Mouse (Mus musculus) embryonic facial prominence, embryonic 10.5 days (tissue): ENCODE measurements around the gene Igsf8. TPM values are rescaled to one million over a fixed set of nuclear protein-coding genes. Genes with fewer than 3 reads are reported as not detected.
A peak's percentile ranks its signal among the peaks of the same experiment; 100 is the strongest.

Experiments
- DNase-seq: peaks from one replicate; pipeline ENCODE4 v3.0.0-alpha.2; 2017; ENCODE audit warnings: low spot score
- H3K27ac ChIP-seq: fragments of 300-500 bp; sonication (generic); replicated peaks from 2 replicates; pipeline ENCODE4 v1.5.1; 2016; ENCODE audit warnings: mild to moderate bottlenecking
- H3K27me3 ChIP-seq: fragments of 300-500 bp; sonication (generic); replicated peaks from 2 replicates; pipeline ENCODE4 v1.6.1; 2016; ENCODE audit warnings: low read depth, mild to moderate bottlenecking; ENCODE audit not compliant: poor library complexity, severe bottlenecking
- H3K36me3 ChIP-seq: fragments of 300-500 bp; sonication (generic); replicated peaks from 2 replicates; pipeline ENCODE4 v1.6.1; 2016; ENCODE audit warnings: mild to moderate bottlenecking, moderate library complexity
- H3K4me1 ChIP-seq: fragments of 300-500 bp; sonication (generic); 2 replicates; pipeline ENCODE4 v1.6.1; 2016
- H3K4me3 ChIP-seq: fragments of 300-500 bp; sonication (generic); 2 replicates; pipeline ENCODE4 v1.5.1; 2016; ENCODE audit warnings: mild to moderate bottlenecking, moderate library complexity
- H3K9me3 ChIP-seq: fragments of 300-500 bp; sonication (generic); 2 replicates; pipeline ENCODE4 v1.6.1; 2016; ENCODE audit warnings: mild to moderate bottlenecking
- WGBS: fragments of 180-500 bp; shearing (Covaris S2); methylation state at CpG from one replicate; pipeline ENCODE4 v1.1.7; 2016; 5-methylcytosine and 5-hydroxymethylcytosine counted together
- polyA plus RNA-seq: library from polyadenylated mRNA; unstranded; fragments of >200 nt; fragmentation: Nextera tagmentation; extraction: Ambion mirVana; gene quantifications from 2 replicates; pipeline ENCODE4 v1.2.1, GENCODE M21; 2016

Igsf8 gene
- polyA plus RNA-seq, 1 experiment from 2014 or later = 33.7 TPM

DNA sequence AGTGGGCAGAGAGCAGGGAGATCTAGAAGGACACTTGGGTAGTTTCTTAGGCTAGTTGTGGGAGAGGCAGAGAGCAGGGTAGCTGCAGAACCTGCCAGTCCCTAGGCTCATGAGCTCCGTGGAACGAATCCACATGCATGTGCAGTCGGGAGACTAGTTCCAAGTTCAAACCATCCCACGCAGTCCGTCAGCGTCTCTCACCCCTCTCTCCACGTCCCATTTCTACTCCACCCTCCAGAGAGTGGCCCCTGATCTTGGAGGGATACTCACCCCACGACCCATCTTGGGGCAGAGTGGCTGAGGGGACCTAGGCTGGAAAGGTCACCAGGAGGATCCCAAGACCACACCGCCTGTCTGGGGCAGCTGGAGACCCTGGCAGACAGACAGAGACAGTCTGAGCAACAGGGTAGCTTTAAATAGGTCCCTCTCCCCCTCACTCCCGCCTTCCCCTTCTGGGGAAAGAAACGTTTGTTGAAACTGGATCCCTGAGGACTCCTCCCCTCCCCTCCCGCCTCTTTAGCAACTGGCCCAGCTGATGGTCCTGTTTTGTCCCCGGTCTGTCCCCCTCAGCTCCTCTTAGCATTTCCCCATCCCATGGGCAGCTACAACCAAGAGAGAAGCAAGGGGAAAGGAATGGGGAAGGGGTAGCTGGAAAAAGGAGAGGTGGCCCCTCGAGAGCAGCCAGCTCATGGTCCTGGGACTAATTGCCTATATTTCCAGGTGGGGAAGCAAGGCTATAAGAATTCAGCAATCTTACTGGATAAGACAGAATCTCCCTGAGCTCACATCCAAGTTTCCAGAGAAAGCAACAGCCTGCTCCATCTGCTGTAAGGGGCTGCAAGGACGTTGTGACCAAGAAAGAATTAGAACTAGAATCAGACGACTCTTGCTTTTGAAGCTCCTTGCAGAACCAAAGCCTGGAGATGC lies 36.4 kb downstream of the Igsf8 start, which contains the start of gene Atp1a2:
Atp1a2 (minus strand) TSS at position 454 of the 927 bp plus-strand sequence.
- Histone ChIP-seq H3K4me1 (peaks cover 76% of the 10 kb centered on the region), H3K36me3 (no peaks in the 10 kb centered on the region), H3K9me3 (no peaks in the 10 kb centered on the region), H3K4me3 (peak within 1 kb of the TSS; percentile 40), H3K27ac (peak within 1 kb of the TSS; percentile 71), H3K27me3 (peaks cover 48% of the 10 kb centered on the region)
- DNase-seq = peak; percentile 52
- WGBS = 10% methylated on average over 16 of the region's 16 CpGs

DNA sequence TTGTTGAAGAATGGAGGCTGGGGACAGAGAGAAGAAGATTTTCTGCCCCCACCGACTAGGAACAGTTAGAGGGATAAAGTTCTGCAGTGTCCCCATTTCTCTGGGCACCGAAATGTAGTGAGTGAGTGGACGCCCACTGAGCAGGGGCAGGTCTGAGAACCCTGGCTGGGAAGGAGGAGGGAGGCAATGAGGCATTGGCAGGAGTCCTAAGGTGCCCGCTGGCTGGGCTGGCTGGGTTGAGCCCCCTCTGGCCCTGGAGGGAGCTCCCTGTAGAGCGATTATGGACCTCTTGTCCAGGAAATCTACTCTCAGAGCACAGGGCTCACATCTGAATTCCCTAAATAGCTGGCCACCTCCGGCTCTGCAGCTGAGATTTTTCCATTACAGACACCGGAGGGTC lies 38.1 kb downstream of the Igsf8 start:
- no peak overlapping the region; the same call in 1 of the 2 replicates for H3K27ac ChIP-seq
- peaks cover 48% of the 10 kb centered on the region for H3K27me3 ChIP-seq
- H3K36me3 ChIP-seq = no peaks in the 10 kb centered on the region
- DNase-seq = no peak
- 52% methylated on average over 7 of the region's 7 CpGs for WGBS
- no peak overlapping the region for H3K4me3 ChIP-seq
- H3K4me1 ChIP-seq = peaks cover 88% of the 10 kb centered on the region
- H3K9me3 ChIP-seq = no peaks in the 10 kb centered on the region

DNA sequence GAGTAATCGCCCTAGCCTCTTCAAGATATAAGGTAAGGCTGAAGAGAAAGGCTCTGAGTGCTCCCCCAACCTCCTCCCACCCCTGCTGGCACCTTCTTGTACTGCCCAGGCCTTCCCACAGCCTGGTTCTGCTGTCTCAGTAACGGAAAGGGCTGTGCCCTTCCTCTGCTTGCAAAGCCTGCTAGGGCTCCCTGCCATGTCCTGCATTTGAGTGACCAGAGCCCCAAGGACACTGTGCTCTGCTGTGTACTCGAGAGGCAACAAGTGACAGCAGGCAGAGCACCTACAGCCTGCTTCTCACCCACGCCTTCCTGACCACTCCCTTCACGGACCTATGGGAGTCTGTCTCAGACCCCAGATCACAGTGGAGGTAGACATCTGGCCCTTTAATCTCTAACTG lies 38.8 kb downstream of the Igsf8 start:
- H3K9me3 ChIP-seq = no peaks in the 10 kb centered on the region
- H3K27ac ChIP-seq = 0 out of 2 replicates have a peak overlapping the region, but pooled peaks have one; percentile 49
- DNase-seq = peak; percentile 19
- peaks cover 48% of the 10 kb centered on the region for H3K27me3 ChIP-seq
- no peaks in the 10 kb centered on the region for H3K36me3 ChIP-seq
- 64% methylated on average over 5 of the region's 5 CpGs for WGBS
- H3K4me3 ChIP-seq = no peak overlapping the region
- peaks cover 89% of the 10 kb centered on the region for H3K4me1 ChIP-seq

DNA sequence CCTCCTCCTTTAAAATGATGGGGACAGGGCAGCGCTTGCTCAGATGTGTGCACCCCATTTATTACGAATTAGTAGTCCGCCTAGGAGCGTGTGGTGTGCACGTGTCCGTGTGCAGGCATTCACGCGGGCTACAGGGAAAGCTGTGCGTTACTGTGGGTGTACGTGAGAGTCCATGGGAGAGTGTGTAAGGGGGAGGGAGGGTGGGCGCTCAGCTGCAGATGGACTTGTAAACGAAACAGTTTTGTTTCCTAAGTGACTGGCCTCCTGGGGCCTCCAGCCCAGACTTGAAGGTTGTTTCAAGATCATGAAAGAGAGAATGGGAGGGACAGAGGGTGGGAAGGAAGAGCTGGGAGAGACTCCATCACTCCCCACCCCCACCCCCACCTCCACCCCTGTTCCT lies 39.7 kb downstream of the Igsf8 start:
- Histone ChIP-seq H3K4me1 (peaks cover 81% of the 10 kb centered on the region), H3K27me3 (peaks cover 44% of the 10 kb centered on the region), H3K9me3 (no peaks in the 10 kb centered on the region), H3K36me3 (no peaks in the 10 kb centered on the region), H3K27ac (peak overlapping the region; percentile 49; the same call in 1 of the 2 replicates), H3K4me3 (no peak overlapping the region)
- DNase-seq = peak; percentile 13
- 48% methylated on average over 12 of the region's 12 CpGs for WGBS

DNA sequence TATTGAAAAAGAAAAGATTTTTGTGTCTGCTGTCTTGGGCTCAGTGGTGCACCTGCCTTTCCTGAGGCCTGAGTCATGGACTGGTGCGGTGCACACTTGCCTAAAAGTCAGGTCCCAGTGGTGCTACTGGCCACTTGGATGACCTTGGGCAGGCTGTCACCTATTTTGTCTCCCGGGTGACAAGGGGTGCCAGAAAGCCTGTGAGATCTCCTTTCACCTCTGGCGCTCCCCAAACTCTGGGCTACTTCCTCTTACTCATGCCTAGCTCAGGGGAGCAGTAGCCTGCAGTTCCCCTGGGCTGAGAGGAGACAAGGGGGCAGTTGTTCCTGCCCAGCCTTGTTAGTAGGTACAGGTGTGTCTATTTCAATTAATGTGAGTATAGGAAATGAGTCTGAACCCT lies 40.9 kb downstream of the Igsf8 start:
- 47% methylated on average over 3 of the region's 3 CpGs for WGBS
- peak overlapping the region; percentile 64; the same call in 1 of the 2 replicates for H3K27ac ChIP-seq
- no peaks in the 10 kb centered on the region for H3K9me3 ChIP-seq
- H3K36me3 ChIP-seq = no peaks in the 10 kb centered on the region
- peaks cover 73% of the 10 kb centered on the region for H3K4me1 ChIP-seq
- 0 out of 2 replicates have a peak overlapping the region, but pooled peaks have one; percentile 2 for H3K4me3 ChIP-seq
- no peak for DNase-seq
- H3K27me3 ChIP-seq = peaks cover 33% of the 10 kb centered on the region

DNA sequence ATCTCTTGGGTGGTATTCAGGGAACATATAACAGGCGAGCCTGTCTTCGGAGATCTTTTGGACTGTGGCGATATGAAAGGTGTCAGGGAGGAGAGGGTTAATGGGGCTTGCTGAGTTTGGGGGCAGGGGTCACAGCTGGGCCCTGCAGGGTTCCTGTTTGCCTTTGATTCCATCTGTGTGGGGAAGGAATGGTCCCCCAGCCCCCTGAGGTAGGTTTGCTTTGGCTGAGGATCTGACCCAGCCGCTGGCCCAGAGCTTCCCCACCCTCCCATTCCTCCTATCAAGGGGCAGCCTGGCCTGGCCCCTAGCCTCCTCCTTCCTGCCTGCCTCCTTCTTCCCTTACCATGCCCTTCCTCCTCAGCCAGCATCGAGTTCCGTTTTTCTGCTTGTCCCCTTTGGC lies 41.4 kb downstream of the Igsf8 start:
- Histone ChIP-seq H3K4me1 (peaks cover 70% of the 10 kb centered on the region), H3K9me3 (no peaks in the 10 kb centered on the region), H3K4me3 (0 out of 2 replicates have a peak overlapping the region, but pooled peaks have one; percentile 2), H3K36me3 (no peaks in the 10 kb centered on the region), H3K27ac (peak overlapping the region; percentile 64), H3K27me3 (peaks cover 30% of the 10 kb centered on the region)
- peak; percentile 75 for DNase-seq
- 6% methylated on average over 6 of the region's 6 CpGs for WGBS

DNA sequence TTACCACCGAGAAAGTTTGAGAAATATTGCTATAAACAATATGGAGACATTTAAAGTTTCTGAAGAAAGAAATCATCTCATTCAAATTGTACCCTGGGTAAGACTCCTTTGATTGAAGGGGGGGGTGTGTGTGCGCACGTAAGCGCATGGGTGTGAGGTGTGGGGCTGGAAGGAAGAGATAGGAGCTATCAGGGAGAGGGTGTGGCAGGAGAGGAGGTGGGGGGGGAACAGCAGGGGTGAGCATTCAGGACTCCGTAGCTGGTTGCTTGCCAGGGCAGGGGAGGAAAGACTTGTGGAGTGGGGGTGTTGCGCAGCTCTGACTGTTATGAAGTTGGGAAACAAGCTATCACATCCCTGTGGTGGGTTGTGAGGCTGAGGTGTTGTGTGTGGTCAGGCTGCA lies 43.0 kb downstream of the Igsf8 start:
- no peak overlapping the region for H3K4me3 ChIP-seq
- peaks cover 67% of the 10 kb centered on the region for H3K4me1 ChIP-seq
- H3K9me3 ChIP-seq = no peaks in the 10 kb centered on the region
- WGBS = 79% methylated on average over 6 of the region's 6 CpGs
- H3K27ac ChIP-seq = no peak overlapping the region
- no peaks in the 10 kb centered on the region for H3K36me3 ChIP-seq
- no peak for DNase-seq
- H3K27me3 ChIP-seq = peaks cover 14% of the 10 kb centered on the region; the same call in 1 of the 2 replicates

DNA sequence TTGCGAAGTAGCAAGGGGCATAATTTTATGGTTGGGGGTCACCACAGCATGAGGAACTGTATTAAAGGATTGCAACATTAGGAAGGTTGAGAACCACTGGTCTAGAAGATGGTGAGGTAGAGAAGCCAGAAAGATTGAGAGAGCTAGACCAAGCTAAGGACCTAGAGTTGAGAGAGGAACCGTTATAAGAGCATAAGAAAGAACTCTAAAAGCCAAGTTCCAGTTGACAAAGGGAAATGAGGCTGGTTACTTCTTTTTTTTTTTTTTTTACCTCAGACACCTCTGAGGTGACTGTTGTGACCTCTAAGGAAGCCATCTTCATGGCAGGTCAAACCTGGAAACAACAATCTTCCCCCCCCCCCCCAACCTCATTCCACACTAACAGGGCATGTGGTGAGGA lies 43.7 kb downstream of the Igsf8 start:
- no peak for DNase-seq
- Histone ChIP-seq H3K4me3 (no peak overlapping the region), H3K27me3 (peaks cover 7% of the 10 kb centered on the region; the same call in 1 of the 2 replicates), H3K9me3 (no peaks in the 10 kb centered on the region), H3K36me3 (no peaks in the 10 kb centered on the region), H3K4me1 (peaks cover 67% of the 10 kb centered on the region), H3K27ac (no peak overlapping the region)
- WGBS = 92% methylated on average over 2 of the region's 2 CpGs

DNA sequence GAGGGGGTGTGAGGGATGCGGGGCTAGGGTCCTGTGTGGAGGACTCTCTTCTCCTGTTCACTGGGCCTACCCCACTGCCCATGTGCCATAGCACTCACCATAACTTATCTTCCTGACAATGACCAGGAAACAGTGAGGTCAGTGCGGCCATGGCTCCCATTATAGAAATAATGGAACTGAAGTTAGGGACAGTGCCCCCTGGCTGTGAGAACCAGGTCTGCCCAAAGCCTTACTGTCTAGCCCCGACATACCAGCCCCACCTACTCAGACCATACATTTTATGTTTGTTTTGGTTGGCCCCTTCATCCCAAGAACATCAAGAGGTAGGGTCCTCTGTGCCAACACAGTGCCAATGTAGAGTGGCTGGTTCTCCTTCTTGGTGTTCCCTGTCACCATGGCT lies 44.2 kb downstream of the Igsf8 start:
- H3K4me1 ChIP-seq = peaks cover 65% of the 10 kb centered on the region
- WGBS = 85% methylated on average over 3 of the region's 3 CpGs

DNA sequence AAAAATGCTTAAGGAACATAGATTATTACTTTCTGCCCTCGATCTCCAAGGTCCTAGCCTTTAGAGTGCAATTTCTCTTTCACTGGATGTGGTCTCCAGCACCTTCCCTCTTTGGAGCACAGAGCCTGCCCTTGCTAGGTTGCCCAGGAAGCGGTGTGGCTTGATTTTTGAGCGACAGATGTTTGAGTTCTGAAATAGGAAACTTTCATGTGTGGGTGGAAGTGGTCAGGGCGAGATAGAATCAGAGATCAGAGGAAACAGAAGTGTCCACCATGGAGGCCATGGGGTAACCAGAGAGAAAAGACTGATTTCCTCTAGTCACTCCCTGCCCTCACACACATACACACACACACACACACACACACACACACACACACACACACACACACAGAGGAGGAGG lies 44.8 kb downstream of the Igsf8 start:
- no peak overlapping the region for H3K27ac ChIP-seq
- 82% methylated on average over 4 of the region's 4 CpGs for WGBS
- H3K4me1 ChIP-seq = peaks cover 63% of the 10 kb centered on the region
- H3K9me3 ChIP-seq = no peaks in the 10 kb centered on the region
- H3K4me3 ChIP-seq = no peak overlapping the region
- H3K27me3 ChIP-seq = peaks cover 7% of the 10 kb centered on the region; the same call in 1 of the 2 replicates
- H3K36me3 ChIP-seq = no peaks in the 10 kb centered on the region
- no peak for DNase-seq

More for the DNA sequence above, 44.2 kb downstream of the Igsf8 start:
- H3K27ac ChIP-seq = no peak overlapping the region; the same call in 1 of the 2 replicates
- H3K27me3 ChIP-seq = 0 out of 2 replicates have a peak, but pooled peaks cover 4% of the 10 kb centered on the region
- H3K4me3 ChIP-seq = no peak overlapping the region
- no peaks in the 10 kb centered on the region for H3K9me3 ChIP-seq
- H3K36me3 ChIP-seq = no peaks in the 10 kb centered on the region
- DNase-seq = no peak

DNA sequence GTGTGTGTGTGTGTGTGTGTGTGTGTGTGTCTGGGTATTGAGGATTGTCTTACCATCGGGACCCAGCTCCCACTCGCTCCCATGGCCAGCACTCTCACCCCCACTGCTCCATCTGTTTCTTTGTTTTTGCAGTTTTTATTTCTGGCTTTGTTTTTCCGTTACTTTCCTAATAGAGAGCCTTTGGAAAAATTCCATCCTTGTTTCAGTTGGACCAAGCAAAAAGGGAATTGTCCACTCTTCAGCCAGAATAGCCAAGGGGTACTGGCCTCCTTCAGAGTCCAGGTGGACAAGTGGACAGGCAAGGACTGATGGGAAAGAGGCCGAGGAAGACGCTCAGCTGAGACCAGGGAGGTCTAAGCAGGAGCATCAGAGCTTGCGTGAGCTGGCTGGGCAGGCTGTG lies 45.4 kb downstream of the Igsf8 start:
- peak overlapping the region; percentile 48; the same call in 1 of the 2 replicates for H3K27ac ChIP-seq

DNA sequence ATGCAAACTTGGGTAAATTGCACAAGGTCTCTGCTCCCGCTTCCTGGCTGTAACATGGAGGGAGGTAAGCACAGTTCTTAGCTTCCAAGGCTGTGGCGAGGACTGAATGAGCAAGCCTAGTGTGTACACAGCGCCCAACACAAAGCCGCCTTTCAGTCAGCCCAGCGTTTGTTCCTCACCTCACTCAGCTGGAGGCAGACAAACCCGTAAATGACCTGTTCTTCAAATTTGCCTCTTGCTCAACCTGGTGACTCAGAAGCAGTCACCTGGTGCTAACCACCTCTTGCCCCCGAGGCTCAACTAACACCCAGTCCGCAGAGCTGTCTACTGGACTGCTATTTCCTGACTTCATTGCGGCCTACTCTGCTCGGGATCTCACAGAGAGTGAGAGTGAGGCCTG lies 46.5 kb downstream of the Igsf8 start:
- 60% methylated on average over 10 of the region's 10 CpGs for WGBS
- Histone ChIP-seq H3K36me3 (no peaks in the 10 kb centered on the region), H3K4me1 (peaks cover 63% of the 10 kb centered on the region), H3K4me3 (no peak overlapping the region), H3K27ac (peak overlapping the region; percentile 51), H3K27me3 (peaks cover 11% of the 10 kb centered on the region), H3K9me3 (no peaks in the 10 kb centered on the region)
- no peak for DNase-seq

More for the DNA sequence above, 45.4 kb downstream of the Igsf8 start:
- WGBS = 82% methylated on average over 6 of the region's 6 CpGs
- no peaks in the 10 kb centered on the region for H3K36me3 ChIP-seq
- no peaks in the 10 kb centered on the region for H3K9me3 ChIP-seq
- H3K27me3 ChIP-seq = peaks cover 9% of the 10 kb centered on the region; the same call in 1 of the 2 replicates
- DNase-seq = no peak
- peaks cover 63% of the 10 kb centered on the region for H3K4me1 ChIP-seq
- no peak overlapping the region for H3K4me3 ChIP-seq
